Mouse (Mus musculus) lung, embryonic 15.5 days (tissue): Measurements from ENCODE around the gene Camk2d. TPM values are rescaled to one million over a fixed set of nuclear protein-coding genes. Genes with fewer than 3 reads are reported as not detected.

Experiments used
- ATAC-seq: fragments of 200-750 bp; cut with Nextera tagmentation; 2 replicates; pipeline ENCODE4 v1.8.0; 2017; ENCODE audit warnings: moderate number of reproducible peaks, borderline replicate concordance; ENCODE audit not compliant: low FRiP score, low TSS enrichment; ENCODE audit errors: extremely low read depth
- H3K27ac ChIP-seq: fragments of 300-500 bp; sonication (generic); 2 replicates; pipeline ENCODE4 v1.5.1; 2015; ENCODE audit warnings: moderate library complexity, mild to moderate bottlenecking, inconsistent platforms
- H3K27me3 ChIP-seq: fragments of 300-500 bp; sonication (generic); 2 replicates; pipeline ENCODE4 v1.6.1; 2015; ENCODE audit warnings: inconsistent platforms
- H3K36me3 ChIP-seq: fragments of 300-500 bp; sonication (generic); 2 replicates; pipeline ENCODE4 v1.6.1; 2015; ENCODE audit warnings: inconsistent platforms
- H3K4me1 ChIP-seq: fragments of 300-500 bp; sonication (generic); 2 replicates; pipeline ENCODE4 v1.6.1; 2015; ENCODE audit warnings: inconsistent platforms
- H3K4me2 ChIP-seq: fragments of 300-500 bp; sonication (generic); 2 replicates; pipeline ENCODE4 v1.6.1; 2015; ENCODE audit warnings: inconsistent platforms, mild to moderate bottlenecking, moderate library complexity
- H3K4me3 ChIP-seq: fragments of 300-500 bp; sonication (generic); 2 replicates; pipeline ENCODE4 v1.5.1; 2015; ENCODE audit warnings: mild to moderate bottlenecking, inconsistent platforms
- H3K9ac ChIP-seq: fragments of 300-500 bp; sonication (generic); 2 replicates; pipeline ENCODE4 v1.6.1; 2015; ENCODE audit warnings: inconsistent platforms
- H3K9me3 ChIP-seq: fragments of 300-500 bp; sonication (generic); 2 replicates; pipeline ENCODE4 v1.6.1; 2016; ENCODE audit warnings: inconsistent platforms
- WGBS: fragments of 180-500 bp; shearing (Covaris S2); methylation state at CpG from one replicate; pipeline ENCODE4 v1.1.7; 2015; 5-methylcytosine and 5-hydroxymethylcytosine counted together
- polyA plus RNA-seq: library from polyadenylated mRNA; unstranded; fragments of >200 nt; fragmentation: Nextera tagmentation; extraction: Ambion mirVana; gene quantifications from 2 replicates; pipeline ENCODE4 v1.2.1, GENCODE M21; 2015

Gene Camk2d
- polyA plus RNA-seq, 1 experiment from 2014 or later: 39.0 TPM

- 91% methylated on average over 4 of the region's 4 CpGs for WGBS
- no peak overlapping the region for H3K4me2 ChIP-seq
- no peaks in the 10 kb centered on the region for H3K36me3 ChIP-seq
- no peak overlapping the region for H3K27ac ChIP-seq
- no peak overlapping the region for H3K4me3 ChIP-seq
- no peak for ATAC-seq
- H3K4me1 ChIP-seq: no peaks in the 10 kb centered on the region
- no peaks in the 10 kb centered on the region for H3K27me3 ChIP-seq
- no peak overlapping the region for H3K9ac ChIP-seq
- H3K9me3 ChIP-seq: no peaks in the 10 kb centered on the region
Measured at GRCm38 (mm10) chr3:126806145-126806544, 210.0 kb downstream of the Camk2d start.

GRCm38 (mm10) chr3:126809915-126810314, 213.8 kb downstream of the Camk2d start:
- Histone ChIP-seq H3K36me3 (no peaks in the 10 kb centered on the region), H3K27ac (no peak overlapping the region), H3K9me3 (no peaks in the 10 kb centered on the region), H3K27me3 (no peaks in the 10 kb centered on the region), H3K4me1 (no peaks in the 10 kb centered on the region), H3K4me3 (no peak overlapping the region), H3K9ac (no peak overlapping the region), H3K4me2 (no peak overlapping the region)
- WGBS: 74% methylated on average over 3 of the region's 3 CpGs
- ATAC-seq: no peak

- no peaks in the 10 kb centered on the region for H3K4me1 ChIP-seq
- no peaks in the 10 kb centered on the region for H3K9me3 ChIP-seq
- no peak for ATAC-seq
- H3K4me2 ChIP-seq: no peak overlapping the region
- 80% methylated on average over 5 of the region's 5 CpGs for WGBS
- no peak overlapping the region for H3K27ac ChIP-seq
- no peaks in the 10 kb centered on the region for H3K27me3 ChIP-seq
- H3K4me3 ChIP-seq: no peak overlapping the region
- no peak overlapping the region for H3K9ac ChIP-seq
- no peaks in the 10 kb centered on the region for H3K36me3 ChIP-seq
Measured at GRCm38 (mm10) chr3:126810372-126811090, 214.4 kb downstream of the Camk2d start.

- no peaks in the 10 kb centered on the region for H3K4me1 ChIP-seq
- H3K27me3 ChIP-seq: no peaks in the 10 kb centered on the region
- H3K9me3 ChIP-seq: no peaks in the 10 kb centered on the region
- no peak overlapping the region for H3K4me2 ChIP-seq
- ATAC-seq: no peak
- no peak overlapping the region for H3K4me3 ChIP-seq
- no peaks in the 10 kb centered on the region for H3K36me3 ChIP-seq
- 83% methylated on average over 3 of the region's 3 CpGs for WGBS
- H3K27ac ChIP-seq: no peak overlapping the region
- H3K9ac ChIP-seq: no peak overlapping the region
Measured at GRCm38 (mm10) chr3:126811646-126812045, 215.5 kb downstream of the Camk2d start.

- Histone ChIP-seq H3K27ac (no peak overlapping the region), H3K9me3 (no peaks in the 10 kb centered on the region), H3K27me3 (no peaks in the 10 kb centered on the region), H3K4me2 (no peak overlapping the region), H3K4me3 (no peak overlapping the region), H3K4me1 (no peaks in the 10 kb centered on the region), H3K36me3 (no peaks in the 10 kb centered on the region), H3K9ac (no peak overlapping the region)
- WGBS: 96% methylated on average over 3 of the region's 3 CpGs
- no peak for ATAC-seq
Measured at GRCm38 (mm10) chr3:126822374-126822773, 226.3 kb downstream of the Camk2d start.

GRCm38 (mm10) chr3:126824930-126825329, 228.8 kb downstream of the Camk2d start:
- no peak for ATAC-seq
- Histone ChIP-seq H3K36me3 (no peaks in the 10 kb centered on the region), H3K4me1 (no peaks in the 10 kb centered on the region), H3K4me3 (no peak overlapping the region), H3K9ac (no peak overlapping the region), H3K27ac (no peak overlapping the region), H3K27me3 (no peaks in the 10 kb centered on the region), H3K9me3 (no peaks in the 10 kb centered on the region), H3K4me2 (no peak overlapping the region)
- 68% methylated on average over 1 of the region's 1 CpGs for WGBS

GRCm38 (mm10) chr3:126826172-126826571, 230.1 kb downstream of the Camk2d start:
- no peaks in the 10 kb centered on the region for H3K9me3 ChIP-seq
- H3K4me1 ChIP-seq: peaks cover 5% of the 10 kb centered on the region; the same call in 1 of the 2 replicates
- H3K27ac ChIP-seq: no peak overlapping the region
- no peaks in the 10 kb centered on the region for H3K27me3 ChIP-seq
- no peak overlapping the region for H3K4me3 ChIP-seq
- WGBS: 79% methylated on average over 2 of the region's 2 CpGs
- ATAC-seq: no peak
- no peaks in the 10 kb centered on the region for H3K36me3 ChIP-seq
- no peak overlapping the region for H3K4me2 ChIP-seq
- no peak overlapping the region for H3K9ac ChIP-seq

GRCm38 (mm10) chr3:126827900-126828299, 231.8 kb downstream of the Camk2d start:
- H3K9ac ChIP-seq: no peak overlapping the region
- H3K4me2 ChIP-seq: no peak overlapping the region
- peaks cover 8% of the 10 kb centered on the region; the same call in 1 of the 2 replicates for H3K4me1 ChIP-seq
- no peaks in the 10 kb centered on the region for H3K9me3 ChIP-seq
- H3K4me3 ChIP-seq: no peak overlapping the region
- H3K27ac ChIP-seq: no peak overlapping the region
- no peaks in the 10 kb centered on the region for H3K27me3 ChIP-seq
- 88% methylated on average over 3 of the region's 3 CpGs for WGBS
- H3K36me3 ChIP-seq: no peaks in the 10 kb centered on the region
- no peak for ATAC-seq

- Histone ChIP-seq H3K27ac (no peak overlapping the region), H3K4me2 (no peak overlapping the region), H3K27me3 (no peaks in the 10 kb centered on the region), H3K9me3 (no peaks in the 10 kb centered on the region), H3K4me3 (no peak overlapping the region), H3K4me1 (peaks cover 8% of the 10 kb centered on the region; the same call in 1 of the 2 replicates), H3K36me3 (no peaks in the 10 kb centered on the region), H3K9ac (no peak overlapping the region)
- ATAC-seq: no peak
- WGBS: 81% methylated on average over 2 of the region's 2 CpGs
Measured at GRCm38 (mm10) chr3:126829817-126830216, 233.7 kb downstream of the Camk2d start.

GRCm38 (mm10) chr3:126831418-126832138, 235.5 kb downstream of the Camk2d start:
- H3K4me1 ChIP-seq: peaks cover 8% of the 10 kb centered on the region; the same call in 1 of the 2 replicates
- H3K9me3 ChIP-seq: no peaks in the 10 kb centered on the region
- H3K27me3 ChIP-seq: no peaks in the 10 kb centered on the region
- WGBS: 21% methylated on average over 6 of the region's 6 CpGs
- no peak overlapping the region for H3K4me3 ChIP-seq
- H3K9ac ChIP-seq: no peak overlapping the region
- H3K36me3 ChIP-seq: no peaks in the 10 kb centered on the region
- H3K27ac ChIP-seq: 0 out of 2 replicates have a peak overlapping the region, but pooled peaks have one; percentile 25
- H3K4me2 ChIP-seq: no peak overlapping the region
- peak; percentile 93 for ATAC-seq

- no peaks in the 10 kb centered on the region for H3K36me3 ChIP-seq
- no peak for ATAC-seq
- H3K4me1 ChIP-seq: peaks cover 8% of the 10 kb centered on the region; the same call in 1 of the 2 replicates
- no peaks in the 10 kb centered on the region for H3K27me3 ChIP-seq
- H3K9me3 ChIP-seq: no peaks in the 10 kb centered on the region
- no peak overlapping the region for H3K4me2 ChIP-seq
- no peak overlapping the region for H3K9ac ChIP-seq
- 83% methylated on average over 5 of the region's 5 CpGs for WGBS
- H3K27ac ChIP-seq: no peak overlapping the region
- no peak overlapping the region for H3K4me3 ChIP-seq
Measured at GRCm38 (mm10) chr3:126834641-126835167, 238.6 kb downstream of the Camk2d start.

GRCm38 (mm10) chr3:126842780-126843179, 246.7 kb downstream of the Camk2d start:
- H3K4me1 ChIP-seq: no peaks in the 10 kb centered on the region
- H3K36me3 ChIP-seq: no peaks in the 10 kb centered on the region; the same call in 1 of the 2 replicates
- no peaks in the 10 kb centered on the region for H3K27me3 ChIP-seq
- H3K4me3 ChIP-seq: no peak overlapping the region
- no peak overlapping the region for H3K27ac ChIP-seq
- H3K4me2 ChIP-seq: no peak overlapping the region
- WGBS: 32% methylated on average over 9 of the region's 9 CpGs
- H3K9ac ChIP-seq: no peak overlapping the region
- ATAC-seq: peak; percentile 31; the same call in 1 of the 2 replicates
- H3K9me3 ChIP-seq: no peaks in the 10 kb centered on the region
